Mouse (Mus musculus) ovary, postnatal 36 days (tissue): Measurements from ENCODE around the gene Reln.

Experiments used
- DNase-seq: peaks from one replicate; pipeline ENCODE4 v3.0.0; 2022; ENCODE audit warnings: low spot score, mixed read lengths

Gene Reln

DNA sequence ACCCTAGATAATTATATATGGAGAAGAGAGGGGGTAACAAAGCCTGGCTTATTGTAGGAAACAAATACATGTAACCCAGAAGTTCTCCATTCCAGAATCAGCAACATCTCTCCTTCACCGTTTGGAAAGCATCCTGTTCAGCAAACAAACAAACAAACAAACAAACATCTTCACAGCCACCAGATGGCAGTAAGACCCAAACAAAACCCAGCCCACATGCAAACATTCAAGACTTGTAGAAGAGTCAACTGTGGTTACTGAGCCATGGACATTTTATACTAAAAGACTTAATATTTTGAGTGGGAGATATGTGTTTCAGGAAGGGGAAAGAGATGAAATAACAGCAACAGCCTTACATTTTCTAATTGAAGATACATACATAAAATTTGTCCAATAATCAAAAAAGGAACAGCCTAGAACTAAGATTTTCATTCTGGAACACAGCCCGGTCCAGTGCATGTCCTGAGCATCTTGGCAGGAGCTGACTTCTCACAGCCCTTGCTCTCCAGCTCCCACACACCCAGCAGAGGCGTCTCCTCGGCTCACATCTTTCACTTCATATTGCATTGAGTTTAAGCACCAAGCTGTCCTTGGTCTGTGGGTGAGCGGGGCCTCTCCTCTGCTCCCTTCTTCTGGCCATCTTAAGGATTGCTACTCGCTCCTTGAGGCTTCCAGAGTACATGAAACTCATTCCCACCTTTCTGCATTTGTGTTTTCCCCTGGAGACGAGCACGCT lies 411.0 kb downstream of the Reln start:
- no peak for DNase-seq

DNA sequence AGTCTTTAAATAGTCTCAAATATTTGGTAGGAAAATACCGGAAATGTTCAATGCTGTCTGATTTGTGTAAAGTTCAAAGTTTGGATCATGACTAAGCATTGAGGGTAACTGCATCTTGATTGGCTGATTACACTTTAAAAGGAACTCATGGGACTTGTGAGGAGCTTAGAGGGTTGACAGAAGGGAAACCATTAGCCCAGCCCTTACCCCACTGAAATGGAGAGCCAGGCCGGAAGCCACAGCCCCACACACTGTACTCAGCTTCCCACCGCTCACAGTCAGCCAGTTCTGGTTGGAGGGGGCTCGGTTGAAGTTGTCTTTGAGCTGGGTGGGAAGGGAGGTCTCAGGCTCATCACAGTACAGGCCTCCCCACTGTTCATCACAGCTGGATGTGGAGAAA lies 413.4 kb downstream of the Reln start:
- no peak for DNase-seq

DNA sequence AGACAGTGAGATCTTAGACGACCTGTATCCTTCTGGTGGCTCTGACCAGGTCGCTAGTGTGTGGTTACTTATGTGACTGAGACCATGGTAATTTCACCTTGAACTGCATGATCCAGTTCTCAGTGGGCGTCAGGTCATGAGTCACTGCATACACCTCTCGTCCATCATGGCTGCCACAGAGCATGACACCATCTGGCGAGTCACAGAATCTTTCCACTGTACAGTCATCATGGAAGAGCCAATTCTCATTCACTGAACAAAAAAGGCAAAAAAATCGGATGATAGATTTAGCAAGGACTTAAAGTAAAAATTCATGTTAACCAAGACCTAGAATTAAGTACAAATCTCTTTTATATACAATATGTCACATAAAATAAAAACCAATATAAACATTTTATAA lies 424.2 kb downstream of the Reln start:
- no peak for DNase-seq

DNA sequence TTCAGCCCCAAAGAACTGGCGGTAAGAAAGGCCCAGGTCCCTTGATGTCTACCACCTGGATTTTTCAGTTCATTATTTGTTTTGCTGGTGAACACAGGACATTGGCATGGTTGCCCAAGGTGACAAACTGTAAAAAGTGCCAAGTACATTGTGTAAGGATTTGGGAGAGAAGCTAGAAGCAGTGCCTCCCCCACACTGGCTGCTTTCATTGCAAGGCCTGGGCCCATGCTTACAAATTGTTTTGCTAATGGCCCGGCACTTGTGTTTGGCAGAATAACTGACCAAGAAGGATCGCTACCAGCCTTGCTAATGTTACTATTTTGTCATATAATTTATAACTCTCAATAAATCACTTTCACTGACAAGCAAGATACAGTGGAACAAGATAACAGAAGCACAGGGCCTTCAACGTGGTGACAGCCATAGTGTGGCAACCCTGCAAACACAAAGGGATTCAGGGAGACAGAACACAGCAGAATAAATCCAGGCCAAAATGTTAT lies 425.2 kb downstream of the Reln start:
- DNase-seq: no peak

DNA sequence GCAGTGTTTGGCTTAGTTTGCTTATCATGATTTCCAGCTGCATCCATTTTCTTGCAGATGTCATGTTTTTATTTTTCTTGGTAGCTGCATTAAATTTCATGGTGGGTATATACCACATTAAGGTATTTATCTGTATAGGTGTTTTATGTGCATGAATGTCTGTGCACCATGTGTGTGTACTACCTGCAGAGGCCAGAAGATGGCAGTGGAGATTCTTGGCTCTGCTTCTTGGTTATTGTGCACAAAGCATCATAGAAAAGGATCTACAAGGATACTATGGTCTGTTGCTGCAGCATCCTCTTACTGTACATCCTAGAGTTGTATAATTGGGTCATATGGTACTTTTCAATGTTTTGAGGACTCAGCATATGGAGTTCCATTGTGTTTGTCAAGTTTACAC lies 428.5 kb downstream of the Reln start:
- DNase-seq: no peak

DNA sequence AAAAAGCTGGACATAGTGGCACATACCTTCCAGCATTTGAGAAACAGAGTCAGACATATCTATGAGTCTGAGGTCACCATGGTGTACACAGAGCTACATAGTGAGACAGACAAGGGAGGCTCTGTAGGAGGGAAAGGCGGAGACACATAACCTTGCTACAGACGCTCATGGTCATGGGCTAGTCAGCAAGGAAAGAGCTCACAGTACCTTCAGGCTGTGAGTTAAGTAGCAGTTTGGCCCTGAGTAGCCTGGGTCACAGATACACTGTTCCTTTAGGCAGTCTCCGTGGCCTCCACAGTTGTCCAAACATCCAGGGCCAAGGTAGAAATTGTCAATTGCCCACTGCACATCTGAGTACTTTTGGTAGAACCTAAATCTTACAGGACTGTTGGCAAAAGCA lies 429.7 kb downstream of the Reln start:
- peak; percentile 15 for DNase-seq

DNA sequence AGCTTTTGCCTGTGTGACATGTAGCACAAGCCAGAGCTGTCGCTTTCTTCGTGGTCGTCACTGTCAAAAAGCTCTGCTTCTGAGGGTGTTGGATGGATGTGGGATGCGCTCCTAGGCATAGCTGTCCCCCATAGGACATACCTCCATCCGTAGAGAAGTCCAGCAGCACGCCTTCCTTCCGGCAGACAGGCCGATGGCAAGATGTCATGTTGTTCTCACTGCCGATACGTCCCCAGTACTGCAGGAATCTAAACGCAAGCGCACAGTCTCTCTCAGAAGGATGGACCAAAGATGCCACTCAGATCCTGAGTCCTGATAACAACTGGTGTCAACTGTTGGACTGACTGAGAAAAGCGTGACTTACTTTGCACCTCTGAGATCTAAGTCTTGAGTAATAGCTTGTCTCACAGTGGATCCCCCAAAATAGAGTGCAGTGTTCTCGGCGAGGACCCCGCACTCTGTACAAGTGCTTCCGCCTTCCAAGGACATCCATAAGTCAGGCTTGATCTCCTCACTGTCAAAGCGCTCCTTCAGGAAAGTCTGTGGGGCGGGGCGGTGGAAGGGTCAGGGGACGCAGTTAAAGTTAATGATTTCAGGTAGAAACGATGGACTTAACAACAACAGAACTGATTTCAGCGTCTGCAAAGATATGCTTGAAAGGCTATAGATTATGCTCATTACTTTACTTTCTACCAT lies 431.5 kb downstream of the Reln start:
- DNase-seq: no peak

DNA sequence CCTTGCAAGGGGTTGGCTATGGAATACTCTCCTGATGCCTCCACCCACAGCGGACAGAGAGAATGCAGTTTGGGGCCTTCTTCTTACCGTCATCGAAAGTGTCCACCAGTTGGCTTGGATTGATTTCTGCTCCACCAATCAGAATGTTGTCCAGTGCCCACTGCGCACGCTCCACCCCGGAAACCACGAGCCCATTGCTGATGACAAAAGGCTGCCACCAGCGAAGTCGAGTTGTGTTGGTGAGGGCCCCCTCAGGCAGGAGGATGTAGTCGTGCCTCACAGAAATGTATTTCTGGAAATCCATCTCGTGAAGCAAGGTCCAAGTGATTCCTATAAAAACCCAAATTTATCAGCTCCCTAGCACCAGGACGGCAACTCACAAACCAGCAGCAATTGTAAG lies 433.8 kb downstream of the Reln start:
- no peak for DNase-seq

DNA sequence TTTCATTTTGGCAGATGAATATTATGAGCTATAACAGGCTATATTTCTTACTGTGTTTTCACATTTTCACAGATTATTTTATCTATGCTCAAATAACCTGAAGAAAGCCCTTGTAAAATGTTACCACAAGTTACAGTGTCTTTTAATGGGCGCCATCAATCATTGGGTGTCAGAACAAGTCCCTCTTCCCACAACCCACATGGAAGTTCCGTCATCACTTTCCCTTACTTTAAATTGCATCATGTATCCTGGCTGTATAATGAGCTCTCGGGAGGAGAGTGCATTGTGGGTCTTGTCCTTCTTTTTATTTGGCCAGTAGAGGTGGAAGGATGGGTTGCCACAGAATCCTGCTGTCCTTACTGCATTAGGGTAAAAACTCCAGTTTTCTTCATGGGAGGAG lies 434.8 kb downstream of the Reln start:
- DNase-seq: no peak

DNA sequence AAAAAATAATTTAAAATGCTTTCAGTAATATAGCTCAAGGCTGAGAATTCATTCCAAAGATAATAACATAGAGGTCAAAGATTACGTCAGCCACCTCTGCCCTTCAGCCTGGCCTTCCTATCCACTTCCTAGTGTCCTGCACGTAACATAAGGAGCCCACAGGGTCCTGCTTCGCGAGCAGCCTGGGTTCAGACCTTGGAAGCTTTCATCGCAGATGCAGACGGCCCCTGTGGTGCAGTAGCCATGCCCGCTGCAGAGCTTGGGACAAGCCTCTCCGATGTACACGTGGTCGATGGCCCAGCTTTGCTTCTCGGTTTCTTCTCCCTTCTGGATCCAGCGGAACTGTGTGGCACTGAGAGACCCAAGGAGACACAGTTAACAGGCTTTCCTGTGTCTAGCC lies 443.1 kb downstream of the Reln start:
- DNase-seq: no peak

DNA sequence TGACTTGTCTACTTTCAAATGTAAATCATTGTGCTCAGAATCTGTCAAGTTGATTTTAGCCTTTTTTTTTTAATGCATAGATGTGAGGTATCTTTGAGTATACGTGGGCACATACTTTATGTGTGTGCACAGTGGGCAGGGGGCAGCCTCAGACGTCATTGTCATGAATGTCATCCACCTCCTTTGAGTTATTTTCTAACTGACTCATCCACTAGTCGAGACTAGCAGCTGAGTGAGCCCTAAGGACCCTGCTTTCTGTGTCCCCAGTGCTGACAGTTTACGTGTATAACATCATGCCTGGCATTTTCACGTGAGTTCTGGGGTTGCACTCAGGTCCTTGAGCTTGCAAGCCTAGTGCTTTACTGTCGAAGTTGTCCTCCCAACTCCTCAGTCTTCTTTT lies 443.6 kb downstream of the Reln start:
- no peak for DNase-seq

DNA sequence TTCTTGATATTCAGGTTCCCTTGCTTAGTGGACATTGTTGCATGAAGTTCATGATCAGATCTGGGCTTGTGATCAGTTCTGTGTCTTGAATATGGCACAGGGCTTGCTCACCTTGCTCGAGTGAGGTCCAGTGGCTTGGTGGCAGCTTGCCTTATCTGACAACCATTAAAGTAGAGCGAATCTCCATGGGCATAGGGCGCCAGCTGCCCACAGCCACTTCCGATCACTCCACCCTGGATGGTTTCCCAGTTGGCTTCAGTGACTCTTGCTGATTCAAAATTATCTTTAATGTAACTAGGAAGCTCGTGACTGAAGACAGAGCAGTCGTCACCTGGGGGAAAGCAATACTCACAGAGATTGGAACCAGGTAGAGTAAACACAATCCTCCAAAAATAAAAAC lies 445.6 kb downstream of the Reln start:
- DNase-seq: no peak

DNA sequence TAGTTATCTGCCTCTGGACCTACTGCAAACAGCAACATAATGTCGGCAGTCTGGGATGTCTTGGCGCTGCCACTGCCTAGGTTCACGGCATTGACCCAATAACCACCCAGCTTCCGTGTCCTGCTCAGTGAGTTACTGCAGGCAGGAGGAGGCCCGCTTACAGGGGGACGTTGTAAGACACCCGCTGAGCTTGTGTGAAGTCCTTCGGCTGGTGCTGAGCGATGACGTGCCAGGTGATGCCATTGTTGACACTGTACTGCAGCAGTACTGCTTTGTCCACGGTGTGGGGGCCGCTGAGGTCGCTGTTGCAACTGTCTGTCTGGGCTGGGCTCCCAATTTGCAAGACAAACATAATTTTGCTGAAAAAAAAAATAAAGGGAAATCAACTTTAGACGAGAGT lies 447.9 kb downstream of the Reln start:
- DNase-seq: no peak

DNA sequence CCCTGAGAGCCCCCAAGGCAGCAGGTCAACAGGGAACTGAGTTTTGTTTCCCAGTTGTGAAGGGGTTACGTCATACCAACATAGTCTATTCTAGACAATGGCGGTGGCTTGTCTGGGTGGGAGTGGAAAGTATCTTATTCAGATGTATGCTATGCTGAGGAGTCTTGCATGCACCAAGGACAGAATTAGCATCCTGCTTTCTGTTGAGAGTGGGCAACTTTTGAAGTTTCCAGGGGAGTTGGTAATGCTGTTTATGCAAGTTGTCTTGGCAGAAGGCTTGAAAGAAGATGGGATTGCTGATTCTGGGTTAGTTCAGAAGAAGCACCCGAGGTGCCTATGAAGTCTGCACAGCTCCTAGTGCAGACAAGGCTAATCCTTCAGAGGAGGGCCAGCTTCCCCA lies 450.3 kb downstream of the Reln start:
- no peak for DNase-seq

DNA sequence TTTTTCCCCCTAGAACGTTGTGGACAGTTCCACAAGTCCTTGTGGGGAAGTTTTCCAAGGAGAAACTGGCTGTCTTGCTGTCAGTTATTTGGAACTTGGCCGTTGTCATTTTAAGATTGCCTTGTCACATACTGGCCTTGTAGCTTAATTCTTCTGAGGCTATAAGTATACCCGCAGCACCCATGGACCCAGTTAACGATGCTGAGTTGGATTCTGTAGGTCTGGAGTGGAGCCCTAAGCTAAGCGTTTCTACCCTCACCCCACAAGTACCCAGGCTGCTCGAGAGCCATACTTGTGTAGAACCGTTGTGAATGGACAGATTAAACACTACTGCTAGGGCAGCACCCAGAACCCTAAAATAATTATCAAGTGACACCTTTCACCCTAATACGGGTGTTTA lies 477.8 kb downstream of the Reln start:
- no peak for DNase-seq

DNA sequence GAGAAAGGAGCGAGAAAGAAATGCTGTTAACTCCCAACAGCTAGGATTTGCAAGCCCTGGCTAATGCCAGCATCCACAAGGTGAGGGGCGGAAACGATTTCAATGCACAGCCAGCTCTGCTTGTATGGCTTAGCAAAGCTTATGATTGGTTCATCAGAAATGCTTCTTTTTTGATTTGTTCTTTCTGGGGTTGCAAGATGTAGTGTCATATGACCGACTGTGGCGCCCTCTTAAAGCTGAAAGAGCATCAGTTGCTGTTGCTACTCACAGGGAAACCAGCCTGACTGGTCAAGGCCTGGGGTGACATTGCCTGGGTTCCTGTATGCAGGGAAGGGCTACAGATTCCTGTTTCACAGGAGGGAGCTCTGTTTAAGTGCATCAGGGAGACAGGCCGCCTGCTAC lies 478.2 kb downstream of the Reln start:
- DNase-seq: no peak

DNA sequence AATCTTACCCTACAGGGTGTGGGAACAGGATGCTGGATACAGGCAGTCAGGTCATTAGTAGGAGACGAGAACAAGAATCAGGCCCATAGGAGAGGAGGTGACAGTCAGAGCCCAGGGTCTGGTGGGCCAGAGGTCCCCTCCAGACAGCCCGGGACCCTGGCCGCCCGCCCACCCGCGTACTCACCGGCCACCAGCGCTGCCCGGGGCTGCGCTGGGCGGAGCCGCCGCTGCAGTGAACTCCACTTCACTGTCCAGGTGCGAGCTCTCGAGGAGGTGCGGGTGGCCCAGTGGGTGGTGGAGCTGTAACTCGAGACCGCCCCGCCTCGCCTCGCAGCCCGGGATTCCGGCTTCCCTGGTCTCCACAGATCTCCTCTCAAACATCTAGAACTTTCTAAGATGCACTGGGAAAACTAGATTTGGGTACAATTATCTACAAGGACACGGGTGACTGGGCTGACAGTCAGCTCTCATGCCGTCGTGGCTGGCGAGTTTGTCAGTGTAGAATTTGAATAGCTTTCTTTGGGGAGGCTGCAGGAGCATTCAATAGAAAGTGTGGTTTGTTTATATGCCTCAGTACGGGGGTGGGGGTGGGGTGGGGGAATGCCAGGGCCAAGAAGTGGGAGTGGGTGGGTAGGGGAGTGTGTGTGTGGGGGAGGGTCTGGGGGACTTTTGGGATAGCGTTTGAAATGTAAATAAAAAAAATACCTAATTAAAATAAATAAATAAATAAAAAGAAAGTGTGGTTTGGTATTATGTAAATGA lies 479.0 kb downstream of the Reln start, which contains the start of gene Slc26a5:
TSS of gene Slc26a5 (minus strand) at position 259 of the 762 bp plus-strand sequence.
- DNase-seq: peak; percentile 6

DNA sequence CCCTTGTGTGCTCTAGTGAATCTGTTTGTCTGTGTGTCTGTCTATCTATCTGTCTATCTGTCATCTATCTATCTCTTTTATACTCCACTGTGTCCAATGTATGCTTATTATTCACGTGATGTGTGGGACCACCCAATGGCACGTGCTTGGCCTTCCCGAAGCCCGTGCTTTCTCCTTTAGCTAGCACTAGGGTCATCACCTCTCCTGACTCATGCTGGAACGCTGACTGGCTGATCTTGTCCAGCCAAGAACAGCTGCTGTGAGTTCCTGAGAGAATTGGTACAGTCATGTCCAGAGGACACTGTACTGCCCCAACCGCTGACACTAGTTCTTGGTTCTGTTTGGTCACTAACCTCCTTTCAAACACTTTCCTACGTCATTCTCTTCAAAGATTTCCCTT lies 485.8 kb downstream of the Reln start:
- DNase-seq: no peak

DNA sequence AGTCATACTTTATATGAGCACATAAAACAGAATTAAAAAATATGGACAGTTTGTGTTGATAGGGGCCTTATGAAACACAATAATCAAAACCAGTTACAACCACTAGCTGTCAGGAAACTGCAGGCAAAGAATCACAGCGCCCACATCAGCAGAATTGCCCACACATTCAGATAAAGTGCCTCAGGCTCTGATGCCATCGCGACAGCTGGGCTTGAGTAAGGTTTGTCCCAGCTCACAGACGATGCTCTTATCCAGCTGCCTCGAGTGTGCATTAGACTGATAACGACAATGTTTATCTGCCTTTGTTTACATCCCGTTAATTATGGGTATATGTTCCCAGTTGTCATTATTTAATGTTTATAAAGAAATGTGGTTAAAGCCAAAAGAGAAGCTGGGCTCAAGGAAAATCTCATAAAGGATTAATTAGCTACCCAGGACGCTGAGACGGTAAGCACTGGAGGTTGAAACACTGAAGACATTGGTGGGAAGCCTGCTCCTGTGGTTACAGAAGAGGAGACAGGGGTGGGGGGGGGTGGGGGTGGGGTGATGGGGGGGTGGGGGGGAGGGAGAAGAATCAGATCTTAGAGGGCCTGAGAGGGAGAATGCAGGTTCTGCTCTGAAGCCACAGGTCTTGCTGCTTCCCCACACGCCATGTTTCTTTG lies 492.7 kb downstream of the Reln start:
- DNase-seq: no peak

DNA sequence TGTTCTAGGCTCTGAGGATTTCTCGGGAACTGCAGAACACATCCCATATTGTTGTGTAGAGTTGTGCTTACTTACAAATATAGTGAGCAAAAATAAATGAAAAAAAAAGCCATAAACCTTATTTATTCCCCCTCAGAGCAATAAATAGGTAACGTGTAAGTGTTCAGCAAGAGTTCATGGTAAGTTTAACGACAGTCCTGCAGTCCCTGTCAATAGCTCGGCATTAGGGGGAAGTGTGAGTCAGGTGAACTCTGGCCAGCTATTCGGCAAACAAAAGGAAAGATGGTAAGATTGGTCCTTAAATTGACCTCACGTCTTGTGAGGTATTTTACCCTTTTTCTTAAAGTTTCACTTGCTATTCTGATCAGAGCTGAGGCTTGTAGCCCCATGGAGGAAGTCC lies 497.1 kb downstream of the Reln start:
- DNase-seq: no peak

DNA sequence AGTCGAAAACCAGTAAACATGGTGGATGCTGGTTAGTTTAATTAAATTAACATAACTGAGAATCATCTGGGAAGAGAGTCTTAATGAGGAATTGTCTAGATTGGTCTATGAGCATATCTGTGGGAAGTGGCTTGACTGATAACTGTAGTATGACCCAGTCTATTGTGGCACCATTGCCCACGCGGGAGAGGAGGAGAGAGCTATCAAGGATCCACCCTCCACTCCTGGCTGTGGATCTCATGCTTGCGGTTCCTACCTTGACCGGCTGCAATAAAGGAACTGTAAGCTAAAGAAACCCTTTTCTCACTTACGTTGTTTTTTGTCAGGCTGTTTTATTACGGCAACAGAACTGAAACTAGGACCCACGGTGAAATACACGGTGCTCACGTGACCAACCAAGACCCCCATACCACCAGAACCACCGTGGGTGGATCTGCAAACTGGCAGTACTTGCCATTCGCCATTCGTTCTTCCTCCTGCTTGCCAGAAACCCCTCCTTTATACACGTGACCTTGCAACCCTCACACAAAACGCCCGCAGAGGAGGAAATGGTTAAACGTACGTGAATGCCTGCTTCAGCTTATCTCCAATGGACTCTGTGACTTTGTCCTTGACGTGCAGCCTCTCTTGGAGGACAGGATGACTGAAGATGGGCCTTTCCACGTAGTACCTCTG lies 497.7 kb downstream of the Reln start:
- no peak for DNase-seq

DNA sequence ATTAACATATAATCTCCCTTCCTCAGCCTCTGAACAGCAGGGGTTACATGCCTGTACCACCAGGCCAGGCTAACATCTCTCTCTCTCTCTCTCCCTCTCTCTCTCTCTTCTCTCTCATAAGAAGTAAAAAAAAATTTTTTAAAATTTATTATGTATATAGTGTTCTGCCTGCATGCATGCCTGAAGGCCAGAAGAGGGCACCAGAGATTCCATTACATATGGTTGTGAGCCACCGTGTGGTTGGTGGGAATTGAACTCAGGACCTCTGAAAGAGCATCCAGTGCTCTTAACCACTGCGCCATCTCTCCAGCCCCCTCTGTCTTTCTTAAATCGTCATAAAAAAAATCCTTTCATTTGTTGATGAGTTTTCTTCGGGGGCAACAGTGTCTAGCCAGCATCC lies 499.8 kb downstream of the Reln start:
- DNase-seq: no peak
